Comparison of ENCODE assay signal across 9 mouse cellular contexts in the genomic region with DNA sequence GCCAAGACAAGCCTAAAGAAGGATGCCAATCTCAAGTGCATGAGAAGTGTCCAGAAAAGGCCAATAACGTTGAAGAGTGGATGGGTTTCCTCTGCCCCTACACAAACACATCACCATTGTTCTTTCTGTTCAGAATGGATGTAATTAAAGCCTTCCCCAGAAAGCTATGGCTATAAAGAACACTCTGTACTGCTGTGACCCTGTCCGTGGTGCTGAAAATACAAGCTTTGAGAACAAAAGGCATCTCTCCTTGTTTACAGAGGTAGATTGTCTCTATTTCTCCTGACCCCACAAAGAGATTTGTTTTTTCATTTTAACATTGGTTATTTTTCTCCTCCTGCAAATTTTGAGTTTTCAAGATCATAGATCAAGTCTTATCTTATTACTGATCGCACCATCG.
DNase-seq lines count a peak whose midpoint lies in the region; ATAC-seq and TF ChIP-seq lines count a peak whose summit lies in the region.
"Had no signal": no experiment of that assay in that cellular context is flagged by ENCODE, and none has a peak within 500 bp of the region (broad histone marks: within the 10 kb centered on the region; RNA-seq: fewer than 3 reads in every experiment).

No protein-coding gene starts in this region.

- ATAC-seq in liver, embryonic 14.5 days (ENCODE audit: insufficient read depth) = no peak
- ATAC-seq in liver, embryonic 11.5 days (replicated peaks; ENCODE audit: low FRiP score) = no peak
- peak; percentile 63; the same call in 1 of the 2 replicates for ATAC-seq in common myeloid progenitor, adult 5-6 weeks (replicated peaks; ENCODE audit: low read depth, poor library complexity, severe bottlenecking)

- TF ChIP-seq EP300 in liver, embryonic 14.5 days (IDR thresholded peaks at IDR 0.05; ENCODE audit: low read depth) = no peak

- H3K9ac ChIP-seq in liver, embryonic 14.5 days (replicated peaks) = no peak overlapping the region
- H3K9ac ChIP-seq in liver, embryonic 11.5 days (ENCODE audit: low read depth, low read length) = no peak overlapping the region

- TF ChIP-seq CTCF in liver, embryonic 14.5 days (IDR thresholded peaks at IDR 0.05; ENCODE audit: low read depth) = no peak

- no peak overlapping the region for H3K4me2 ChIP-seq in liver, embryonic 14.5 days (ENCODE audit: low read depth)
- no peak overlapping the region for H3K4me2 ChIP-seq in liver, embryonic 11.5 days

- no peaks in the 10 kb centered on the region for H3K9me3 ChIP-seq in liver, embryonic 14.5 days (ENCODE audit: control insufficient read depth, low read length)
- H3K9me3 ChIP-seq in liver, embryonic 11.5 days (ENCODE audit: control insufficient read depth, low read length) = no peaks in the 10 kb centered on the region
- H3K9me3 ChIP-seq: megakaryocyte, embryonic 14.5 days had no signal

- 36% methylated on average over 4 of the region's 4 CpGs for WGBS in liver, embryonic 14.5 days (ENCODE audit: insufficient replicate concordance)
- WGBS in liver, embryonic 11.5 days = 51% methylated on average over 4 of the region's 4 CpGs

- no peak overlapping the region for H3K27ac ChIP-seq in liver, embryonic 14.5 days
- H3K27ac ChIP-seq in liver, embryonic 11.5 days (ENCODE audit: low read depth, low read length) = no peak overlapping the region

- no peaks in the 10 kb centered on the region for H3K4me1 ChIP-seq in liver, embryonic 14.5 days (replicated peaks; ENCODE audit: control insufficient read depth in 2 of 2, insufficient read depth in 2 of 2, low read length in 1 of 2)
- H3K4me1 ChIP-seq in liver, embryonic 11.5 days (replicated peaks; ENCODE audit: control insufficient read depth, insufficient read depth, low read length) = no peaks in the 10 kb centered on the region
- H3K4me1 ChIP-seq: megakaryocyte, embryonic 14.5 days had no signal

- H3K4me3 ChIP-seq in liver, embryonic 14.5 days (ENCODE audit: insufficient read depth in 1 of 2, low read depth in 2 of 2, low read length in 2 of 2) = no peak overlapping the region
- H3K4me3 ChIP-seq in liver, embryonic 11.5 days (ENCODE audit: low read depth, low read length) = no peak overlapping the region
- H3K4me3 ChIP-seq: megakaryocyte, embryonic 14.5 days had no signal

- no peaks in the 10 kb centered on the region for H3K36me3 ChIP-seq in liver, embryonic 14.5 days (replicated peaks; ENCODE audit: control insufficient read depth, insufficient read depth, low read depth)
- no peaks in the 10 kb centered on the region for H3K36me3 ChIP-seq in liver, embryonic 11.5 days (ENCODE audit: control insufficient read depth, insufficient read depth, low read length)

- peak; percentile 8 to 20 for DNase-seq in adrenal gland, adult 18-20 months (ENCODE audit: low spot score in 2 of 2)
- DNase-seq in adrenal gland, adult 2 months = no peak
- DNase-seq in liver, embryonic 14.5 days (ENCODE audit: low read depth in 3 of 3, low spot score in 3 of 3) = peak in 2 of 3 experiments; percentile 5 to 7
- DNase-seq in liver, embryonic 11.5 days (ENCODE audit: low spot score) = no peak
- DNase-seq in retina, embryonic 14.5 days (ENCODE audit: low spot score) = peak; percentile 74
- no peak for DNase-seq in cerebellum, postnatal 4 days (ENCODE audit: low spot score in 2 of 2)
- no peak for DNase-seq in right cerebral cortex, adult 18-20 months

- no peaks in the 10 kb centered on the region for H3K27me3 ChIP-seq in liver, embryonic 14.5 days (ENCODE audit: control insufficient read depth, insufficient read depth, low read length)
- H3K27me3 ChIP-seq in liver, embryonic 11.5 days (replicated peaks; ENCODE audit: control insufficient read depth, insufficient read depth, low read length) = no peaks in the 10 kb centered on the region
- H3K27me3 ChIP-seq: megakaryocyte, embryonic 14.5 days had no signal

Comparison
In these comparisons a context has a peak if more than half of its experiments do, and no peak if none do; other contexts are left out.
1. DNase-seq: peak in adrenal gland, adult 18-20 months (2 of 2), liver, embryonic 14.5 days (2 of 3) and retina, embryonic 14.5 days (single experiment); none in adrenal gland, adult 2 months (single experiment), liver, embryonic 11.5 days (single experiment), cerebellum, postnatal 4 days (0 of 2) and right cerebral cortex, adult 18-20 months (single experiment).